Mouse (Mus musculus) adipocyte (in vitro differentiated cells): ENCODE measurements around the gene Adamts20.

Experiments used
- DNase-seq: peaks from one replicate; pipeline ENCODE4 v3.0.0-alpha.2; 2016; ENCODE audit warnings: low spot score

Gene Adamts20

GRCm38 (mm10) chr15:94339011-94339410, 126.2 kb downstream of the Adamts20 start:
- no peak for DNase-seq

GRCm38 (mm10) chr15:94334586-94334985, 130.6 kb downstream of the Adamts20 start:
- no peak for DNase-seq

GRCm38 (mm10) chr15:94326626-94327025, 138.6 kb downstream of the Adamts20 start:
- DNase-seq, result no peak

- DNase-seq, result peak; percentile 5
These were observed 139.6 kb downstream of the Adamts20 start for GRCm38 (mm10) chr15:94325509-94326181.

GRCm38 (mm10) chr15:94316171-94316570, 149.0 kb downstream of the Adamts20 start:
- no peak for DNase-seq

GRCm38 (mm10) chr15:94309689-94310088, 155.5 kb downstream of the Adamts20 start:
- no peak for DNase-seq

- no peak for DNase-seq
These were observed 157.3 kb downstream of the Adamts20 start for GRCm38 (mm10) chr15:94307888-94308287.

GRCm38 (mm10) chr15:94303151-94303550, 162.1 kb downstream of the Adamts20 start:
- no peak for DNase-seq

- DNase-seq, result no peak
These were observed 171.1 kb downstream of the Adamts20 start for GRCm38 (mm10) chr15:94294084-94294483.

- DNase-seq, result no peak
These were observed 177.2 kb downstream of the Adamts20 start for GRCm38 (mm10) chr15:94288015-94288414.

GRCm38 (mm10) chr15:94287495-94287894, 177.7 kb downstream of the Adamts20 start:
- no peak for DNase-seq

- DNase-seq, result no peak
These were observed 188.8 kb downstream of the Adamts20 start for GRCm38 (mm10) chr15:94276418-94276817.

GRCm38 (mm10) chr15:94265630-94266029, 199.6 kb downstream of the Adamts20 start:
- DNase-seq, result peak; percentile 40

GRCm38 (mm10) chr15:94264497-94264879, 200.7 kb downstream of the Adamts20 start:
- no peak for DNase-seq

- no peak for DNase-seq
These were observed 201.2 kb downstream of the Adamts20 start for GRCm38 (mm10) chr15:94263866-94264496.

GRCm38 (mm10) chr15:94263241-94263640, 202.0 kb downstream of the Adamts20 start:
- DNase-seq, result no peak

GRCm38 (mm10) chr15:94259497-94259896, 205.7 kb downstream of the Adamts20 start:
- DNase-seq, result no peak

- no peak for DNase-seq
These were observed 209.7 kb downstream of the Adamts20 start for GRCm38 (mm10) chr15:94255538-94255937.

GRCm38 (mm10) chr15:94254861-94255516, 210.2 kb downstream of the Adamts20 start:
- DNase-seq, result no peak

- no peak for DNase-seq
These were observed 210.9 kb downstream of the Adamts20 start for GRCm38 (mm10) chr15:94254091-94254860.

GRCm38 (mm10) chr15:94252962-94253712, 212.1 kb downstream of the Adamts20 start:
- no peak for DNase-seq

- no peak for DNase-seq
These were observed 215.5 kb downstream of the Adamts20 start for GRCm38 (mm10) chr15:94249766-94250165.
